Mouse (Mus musculus) liver, embryonic 16.5 days (tissue): ENCODE measurements around the gene A930018P22Rik. TPM values are rescaled to one million over a fixed set of nuclear protein-coding genes. Genes with fewer than 3 reads are reported as not detected.

ENCODE experiments used
- ATAC-seq: fragments of 200-750 bp; cut with Nextera tagmentation; 2 replicates; pipeline ENCODE4 v1.8.0; 2017; ENCODE audit warnings: low read depth, mild to moderate bottlenecking, moderate number of reproducible peaks, moderate library complexity
- H3K27ac ChIP-seq: fragments of 300-500 bp; sonication (generic); 2 replicates; pipeline ENCODE4 v1.5.1; 2014; ENCODE audit warnings: mild to moderate bottlenecking, low read length
- H3K27me3 ChIP-seq: fragments of 300-500 bp; sonication (generic); 2 replicates; pipeline ENCODE4 v1.6.1; 2014; ENCODE audit warnings: low read depth, low read length, mixed read lengths; ENCODE audit not compliant: control insufficient read depth, insufficient read depth
- H3K36me3 ChIP-seq: fragments of 300-500 bp; sonication (generic); 2 replicates; pipeline ENCODE4 v1.6.1; 2014; ENCODE audit warnings: mild to moderate bottlenecking; ENCODE audit not compliant: control insufficient read depth, insufficient read depth
- H3K4me1 ChIP-seq: fragments of 300-500 bp; sonication (generic); 2 replicates; pipeline ENCODE4 v1.6.1; 2014; ENCODE audit warnings: low read depth, low read length, mixed read lengths; ENCODE audit not compliant: control insufficient read depth
- H3K4me2 ChIP-seq: fragments of 300-500 bp; sonication (generic); 2 replicates; pipeline ENCODE4 v1.6.1; 2014; ENCODE audit warnings: low read depth, low read length, mixed read lengths
- H3K4me3 ChIP-seq: fragments of 300-500 bp; sonication (generic); 2 replicates; pipeline ENCODE4 v1.5.1; 2014; ENCODE audit warnings: low read depth, mild to moderate bottlenecking, low read length
- H3K9ac ChIP-seq: fragments of 300-500 bp; sonication (generic); 2 replicates; pipeline ENCODE4 v1.6.1; 2014; ENCODE audit warnings: low read depth, low read length
- H3K9me3 ChIP-seq: fragments of 300-500 bp; sonication (generic); replicated peaks from 2 replicates; pipeline ENCODE4 v1.6.1; 2016; ENCODE audit warnings: low read length; ENCODE audit not compliant: control insufficient read depth
- WGBS: fragments of 180-500 bp; shearing (Covaris S2); extraction: QIAGEN DNeasy Blood & Tissue Kit; methylation state at CpG from one replicate; pipeline ENCODE4 v1.1.7; 2014; ENCODE audit not compliant: insufficient replicate concordance; 5-methylcytosine and 5-hydroxymethylcytosine counted together
- polyA plus RNA-seq: library from polyadenylated mRNA; unstranded; fragments of >200 nt; fragmentation: Nextera tagmentation; extraction: Ambion mirVana; gene quantifications from 2 replicates; pipeline ENCODE4 v1.2.1, GENCODE M21; 2015

The A930018P22Rik gene
- polyA plus RNA-seq, 1 experiment from 2014 or later: 0.35 TPM

GRCm38 (mm10) chr2:104124071-104124470 is 1.5 kb downstream of the A930018P22Rik start:
- peaks cover 15% of the 10 kb centered on the region for H3K27me3 ChIP-seq
- no peaks in the 10 kb centered on the region for H3K9me3 ChIP-seq
- no peaks in the 10 kb centered on the region for H3K36me3 ChIP-seq
- H3K27ac ChIP-seq: peak overlapping the region; percentile 97; the same call in 1 of the 2 replicates
- WGBS: 47% methylated on average over 5 of the region's 5 CpGs
- ATAC-seq: no peak
- peak overlapping the region; percentile 93 for H3K4me2 ChIP-seq
- no peak overlapping the region; the same call in 1 of the 2 replicates for H3K4me3 ChIP-seq
- peaks cover 45% of the 10 kb centered on the region for H3K4me1 ChIP-seq
- peak overlapping the region; percentile 98 for H3K9ac ChIP-seq

DNA sequence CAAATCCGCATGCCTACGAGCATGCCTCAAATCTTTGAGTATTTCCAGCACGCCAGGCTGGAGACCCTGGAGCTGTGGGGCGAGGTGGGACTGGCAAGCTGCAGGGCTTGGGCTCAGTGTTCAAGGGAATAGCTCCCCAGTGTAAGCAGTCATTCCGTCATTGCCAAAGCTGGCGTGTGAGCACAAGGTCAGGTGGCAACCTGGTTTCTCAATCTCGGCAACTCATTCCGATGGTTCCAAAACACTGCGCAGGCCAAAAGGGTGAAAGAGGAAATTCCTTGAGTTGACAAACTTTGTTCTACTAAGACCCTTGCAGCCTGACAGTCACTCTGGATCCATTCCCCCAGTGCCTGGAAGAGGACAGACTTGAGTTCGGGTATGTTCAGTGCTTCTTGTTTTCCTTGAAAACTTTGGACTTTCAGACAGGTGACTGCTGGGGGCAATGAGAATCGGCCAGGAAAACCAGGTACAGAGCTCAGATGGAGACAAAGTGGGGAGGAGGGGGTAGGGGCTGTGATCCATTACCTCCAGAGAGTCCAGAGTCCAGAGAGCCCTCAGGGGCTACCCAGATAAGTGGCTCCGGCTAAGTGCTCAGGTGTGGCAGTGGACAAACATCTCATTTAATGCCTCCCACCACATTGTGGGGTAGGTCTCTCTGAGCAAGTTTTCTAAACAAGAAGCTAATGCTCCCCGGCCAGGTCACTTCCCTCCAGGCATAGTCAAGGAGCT is 6.4 kb downstream of the A930018P22Rik start:
- 72% methylated on average over 13 of the region's 13 CpGs for WGBS
- H3K4me1 ChIP-seq: peaks cover 43% of the 10 kb centered on the region
- H3K9ac ChIP-seq: no peak overlapping the region; the same call in 1 of the 2 replicates
- no peak overlapping the region for H3K27ac ChIP-seq
- no peaks in the 10 kb centered on the region for H3K9me3 ChIP-seq
- no peak overlapping the region for H3K4me3 ChIP-seq
- ATAC-seq: no peak
- peaks cover 15% of the 10 kb centered on the region for H3K27me3 ChIP-seq
- 0 out of 2 replicates have a peak overlapping the region, but pooled peaks have one; percentile 62 for H3K4me2 ChIP-seq
- H3K36me3 ChIP-seq: no peaks in the 10 kb centered on the region

- 28% methylated on average over 6 of the region's 6 CpGs for WGBS
- peaks cover 36% of the 10 kb centered on the region for H3K4me1 ChIP-seq
- H3K4me2 ChIP-seq: peak overlapping the region; percentile 62
- peak overlapping the region; percentile 95 for H3K27ac ChIP-seq
- ATAC-seq: peak; percentile 100
- H3K4me3 ChIP-seq: peak overlapping the region; percentile 36
- H3K9me3 ChIP-seq: no peaks in the 10 kb centered on the region
- peak overlapping the region; percentile 47 for H3K9ac ChIP-seq
- H3K27me3 ChIP-seq: peaks cover 15% of the 10 kb centered on the region
- no peaks in the 10 kb centered on the region for H3K36me3 ChIP-seq
Observed at GRCm38 (mm10) chr2:104130165-104130564, 7.6 kb downstream of the A930018P22Rik start.

DNA sequence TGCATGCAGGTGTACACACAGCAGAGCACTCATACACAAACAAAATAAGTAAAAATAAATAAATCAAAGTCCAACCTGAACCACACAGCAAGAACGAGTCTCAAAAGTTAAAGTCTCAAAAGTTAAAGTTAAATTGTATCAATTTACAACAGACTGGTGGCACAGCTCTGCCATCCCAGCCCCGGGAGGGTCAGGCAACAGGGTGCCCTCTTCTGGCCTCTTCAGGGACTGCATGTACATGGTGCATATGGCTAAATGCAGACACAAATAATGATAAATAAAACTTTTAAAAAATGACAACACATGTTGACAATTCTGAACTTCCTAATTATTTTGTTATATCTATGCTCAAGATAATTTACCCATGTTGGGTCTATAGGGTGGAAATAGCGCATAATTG is 8.4 kb downstream of the A930018P22Rik start:
- Histone ChIP-seq H3K27ac (peak overlapping the region; percentile 95), H3K4me2 (peak overlapping the region; percentile 62; the same call in 1 of the 2 replicates), H3K4me1 (peaks cover 36% of the 10 kb centered on the region), H3K9ac (no peak overlapping the region), H3K36me3 (no peaks in the 10 kb centered on the region), H3K9me3 (no peaks in the 10 kb centered on the region), H3K4me3 (no peak overlapping the region), H3K27me3 (peaks cover 15% of the 10 kb centered on the region)
- no peak for ATAC-seq
- 36% methylated on average over 3 of the region's 3 CpGs for WGBS

- no peaks in the 10 kb centered on the region for H3K9me3 ChIP-seq
- ATAC-seq: no peak
- H3K4me2 ChIP-seq: no peak overlapping the region; the same call in 1 of the 2 replicates
- no peak overlapping the region for H3K9ac ChIP-seq
- H3K36me3 ChIP-seq: no peaks in the 10 kb centered on the region
- WGBS: 49% methylated on average over 7 of the region's 7 CpGs
- H3K27ac ChIP-seq: peak overlapping the region; percentile 28; the same call in 1 of the 2 replicates
- peaks cover 36% of the 10 kb centered on the region for H3K4me1 ChIP-seq
- no peak overlapping the region for H3K4me3 ChIP-seq
- H3K27me3 ChIP-seq: peaks cover 7% of the 10 kb centered on the region
Observed at GRCm38 (mm10) chr2:104132266-104132859, 9.8 kb downstream of the A930018P22Rik start.

DNA sequence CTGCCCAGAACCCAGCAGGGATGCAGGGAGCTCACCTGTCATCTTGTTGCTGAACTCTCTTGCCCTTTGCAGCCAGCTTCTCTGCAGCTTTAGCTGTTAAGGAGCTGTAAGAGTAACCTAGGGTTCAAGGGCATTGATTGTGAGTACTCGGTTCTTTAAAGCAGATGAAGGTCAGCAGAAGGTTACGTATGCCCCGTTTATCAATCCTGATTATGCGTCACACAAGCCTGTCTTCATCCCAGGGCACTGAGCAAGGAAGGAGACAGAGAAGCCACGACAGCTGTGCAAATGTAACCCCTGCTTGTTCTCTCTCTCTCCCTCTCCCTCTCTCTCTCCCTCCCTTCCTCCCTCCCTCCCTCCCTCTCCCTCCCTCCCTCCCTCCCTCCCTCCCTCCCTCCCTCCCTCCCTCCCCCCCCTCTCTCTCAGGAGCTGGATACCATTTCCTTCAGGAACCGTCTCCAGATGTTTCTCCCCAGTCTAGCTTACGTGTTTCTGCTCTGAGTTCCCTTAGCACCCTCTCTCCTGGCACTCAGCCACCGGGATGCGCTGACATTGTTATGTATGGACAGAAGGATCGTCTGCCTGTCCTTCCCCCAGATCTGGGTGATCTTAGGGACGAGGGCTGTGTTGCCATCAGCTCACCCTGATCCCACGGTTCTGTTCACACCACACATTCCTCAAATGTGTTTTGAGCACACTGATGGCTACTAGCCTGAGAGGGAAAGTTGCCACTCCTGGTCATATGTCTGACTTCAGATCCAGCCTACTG is 10.7 kb downstream of the A930018P22Rik start:
- Histone ChIP-seq H3K9me3 (no peaks in the 10 kb centered on the region), H3K36me3 (no peaks in the 10 kb centered on the region), H3K9ac (no peak overlapping the region), H3K4me1 (peaks cover 36% of the 10 kb centered on the region), H3K4me2 (no peak overlapping the region; the same call in 1 of the 2 replicates), H3K4me3 (no peak overlapping the region), H3K27me3 (peaks cover 2% of the 10 kb centered on the region; the same call in 1 of the 2 replicates), H3K27ac (no peak overlapping the region)
- 31% methylated on average over 11 of the region's 12 CpGs for WGBS
- no peak for ATAC-seq

- H3K9ac ChIP-seq: no peak overlapping the region
- no peak for ATAC-seq
- 39% methylated on average over 8 of the region's 8 CpGs for WGBS
Observed at GRCm38 (mm10) chr2:104134150-104135056, 11.8 kb downstream of the A930018P22Rik start.

GRCm38 (mm10) chr2:104135920-104136319 is 13.4 kb downstream of the A930018P22Rik start:
- Histone ChIP-seq H3K4me2 (no peak overlapping the region), H3K36me3 (no peaks in the 10 kb centered on the region), H3K27ac (no peak overlapping the region), H3K27me3 (no peaks in the 10 kb centered on the region), H3K4me1 (peaks cover 11% of the 10 kb centered on the region), H3K4me3 (no peak overlapping the region), H3K9me3 (0 out of 2 replicates have a peak, but pooled peaks cover 3% of the 10 kb centered on the region), H3K9ac (no peak overlapping the region)
- WGBS: 63% methylated on average over 2 of the region's 2 CpGs
- ATAC-seq: no peak

More at GRCm38 (mm10) chr2:104134150-104135056, 11.8 kb downstream of the A930018P22Rik start:
- 0 out of 2 replicates have a peak, but pooled peaks cover 3% of the 10 kb centered on the region for H3K9me3 ChIP-seq
- H3K27me3 ChIP-seq: no peaks in the 10 kb centered on the region
- H3K27ac ChIP-seq: no peak overlapping the region
- peaks cover 26% of the 10 kb centered on the region for H3K4me1 ChIP-seq
- no peaks in the 10 kb centered on the region for H3K36me3 ChIP-seq
- no peak overlapping the region for H3K4me3 ChIP-seq
- H3K4me2 ChIP-seq: no peak overlapping the region
